Mouse (Mus musculus) c-Kit-positive CD71-negative TER-119-negative erythroid progenitor cells, embryonic 14.5 days (primary cell): ENCODE measurements around the gene Rapgef3.

ENCODE experiments used
- DNase-seq: peaks from one replicate; pipeline ENCODE4 v3.0.0-alpha.2; 2013; ENCODE audit warnings: low read depth

Gene Rapgef3

GRCm38 (mm10) chr15:97720026-97720675, 47.6 kb downstream of the Rapgef3 start:
- no peak for DNase-seq

GRCm38 (mm10) chr15:97719494-97719893, 48.3 kb downstream of the Rapgef3 start:
- DNase-seq: no peak

- no peak for DNase-seq
Measured at GRCm38 (mm10) chr15:97718535-97719155, 49.1 kb downstream of the Rapgef3 start.

- peak; percentile 50 for DNase-seq
Measured at GRCm38 (mm10) chr15:97717861-97718534, 49.8 kb downstream of the Rapgef3 start.

- DNase-seq: no peak
Measured at GRCm38 (mm10) chr15:97716782-97717181, 51.0 kb downstream of the Rapgef3 start.

- DNase-seq: no peak
Measured at GRCm38 (mm10) chr15:97715734-97716133, 52.0 kb downstream of the Rapgef3 start.

GRCm38 (mm10) chr15:97715083-97715482, 52.7 kb downstream of the Rapgef3 start:
- no peak for DNase-seq

GRCm38 (mm10) chr15:97712546-97712945, 55.2 kb downstream of the Rapgef3 start:
- DNase-seq: no peak

GRCm38 (mm10) chr15:97710906-97711305, 56.9 kb downstream of the Rapgef3 start:
- no peak for DNase-seq

- DNase-seq: peak; percentile 64
Measured at GRCm38 (mm10) chr15:97705211-97706050, 62.3 kb downstream of the Rapgef3 start, which contains the start of gene Rpap3. Gene Rpap3 (minus strand): TSS chr15:97705825.

GRCm38 (mm10) chr15:97696616-97697015, 71.2 kb downstream of the Rapgef3 start:
- DNase-seq: no peak
